Mouse (Mus musculus) Muller cell, postnatal 12 days (primary cell): ENCODE data around the gene Cx3cl1.

Experiments used
- DNase-seq: peaks from one replicate; pipeline ENCODE4 v3.0.0-alpha.2; 2015; ENCODE audit errors: inconsistent ontology term

Gene Cx3cl1

DNA sequence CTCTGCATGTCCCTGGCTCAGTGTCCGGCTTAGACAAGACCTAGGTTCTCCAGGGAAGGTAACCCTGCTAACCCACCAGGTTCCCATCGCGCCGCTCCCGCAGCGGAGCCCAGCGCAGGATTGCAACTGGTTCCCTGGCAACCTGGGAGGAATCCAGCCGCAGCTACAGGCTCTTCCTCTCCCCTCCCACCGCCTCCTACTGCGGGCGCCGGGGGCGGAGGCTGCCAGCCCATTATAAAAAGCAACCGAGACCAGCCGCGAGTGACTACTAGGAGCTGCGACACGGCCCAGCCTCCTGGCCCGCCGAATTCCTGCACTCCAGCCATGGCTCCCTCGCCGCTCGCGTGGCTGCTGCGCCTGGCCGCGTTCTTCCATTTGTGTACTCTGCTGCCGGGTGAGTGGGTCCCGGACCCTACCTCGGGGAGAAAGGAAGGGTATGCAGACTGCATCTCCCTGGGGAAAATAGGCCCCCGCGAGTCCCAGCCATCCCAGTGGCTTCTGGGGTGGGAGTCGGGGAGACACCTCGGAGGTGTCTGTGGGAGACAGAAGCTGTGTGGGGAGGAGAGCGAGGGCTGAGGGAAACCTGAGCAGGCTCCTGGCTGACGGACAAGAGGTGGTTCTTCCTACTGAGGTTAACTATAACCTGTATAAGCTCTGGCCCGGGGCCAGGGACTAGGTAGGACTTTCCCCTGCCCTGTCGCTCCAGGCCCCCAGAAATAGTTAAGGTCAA, at the start of gene Cx3cl1:
TSS of gene Cx3cl1 (plus strand) at position 69 of the 730 bp plus-strand sequence.
- DNase-seq = peak; percentile 95

DNA sequence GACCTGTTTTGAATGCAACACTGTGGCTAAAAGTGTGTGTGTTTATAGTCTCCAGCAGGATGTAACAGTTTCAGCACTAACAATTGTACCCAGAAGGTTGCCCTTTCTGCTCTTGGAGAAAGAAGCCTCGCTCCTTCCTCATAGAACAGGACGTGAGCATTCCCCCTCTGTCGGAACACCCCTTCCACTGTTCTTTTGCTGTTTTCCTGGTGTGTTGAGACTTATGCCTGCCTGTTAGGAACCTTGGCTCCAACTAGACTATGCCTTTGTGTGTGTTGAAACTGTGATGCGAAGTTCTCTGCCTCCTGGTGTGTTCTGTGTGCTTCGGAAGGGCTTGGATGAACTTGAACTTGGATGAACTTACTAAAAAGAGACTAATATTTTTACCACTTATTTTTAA, 45.8 kb upstream of the Cx3cl1 start:
- no peak for DNase-seq

GRCm38 (mm10) chr8:94729301-94729700, 42.5 kb upstream of the Cx3cl1 start:
- no peak for DNase-seq

- DNase-seq = no peak
Observed at GRCm38 (mm10) chr8:94733821-94734465, 37.9 kb upstream of the Cx3cl1 start.

DNA sequence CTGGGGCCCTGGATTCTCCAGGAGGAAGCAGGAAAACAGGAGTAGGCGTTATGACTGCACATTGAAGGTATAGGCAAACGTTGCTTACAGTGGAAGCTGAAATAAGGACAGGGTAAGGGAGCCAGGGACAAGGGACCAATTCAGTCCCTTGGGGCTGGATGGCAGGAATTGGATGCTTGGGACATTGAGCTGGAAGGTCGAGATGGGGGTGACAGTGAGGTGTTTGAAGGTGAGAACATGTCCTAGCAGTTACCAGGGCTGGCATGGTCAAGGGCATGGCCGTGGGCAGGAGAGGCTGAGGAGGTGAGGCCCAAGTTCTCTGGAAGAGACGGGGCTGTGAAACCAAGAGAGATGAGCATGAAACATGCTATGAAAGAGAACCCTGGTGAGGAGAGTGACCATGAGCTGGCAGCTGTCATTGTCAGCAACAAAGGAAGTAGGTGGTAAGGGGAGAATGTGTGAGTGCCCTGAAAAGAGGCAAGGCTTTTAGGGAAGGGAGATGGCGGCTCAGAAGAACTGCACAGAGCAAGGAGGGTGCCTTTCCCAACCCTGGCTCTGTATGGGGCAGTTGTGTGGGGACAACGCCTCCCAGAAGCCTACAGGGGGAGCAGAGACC, 37.0 kb upstream of the Cx3cl1 start:
- no peak for DNase-seq

- DNase-seq = peak; percentile 61
Observed at GRCm38 (mm10) chr8:94735426-94736094, 36.2 kb upstream of the Cx3cl1 start.

DNA sequence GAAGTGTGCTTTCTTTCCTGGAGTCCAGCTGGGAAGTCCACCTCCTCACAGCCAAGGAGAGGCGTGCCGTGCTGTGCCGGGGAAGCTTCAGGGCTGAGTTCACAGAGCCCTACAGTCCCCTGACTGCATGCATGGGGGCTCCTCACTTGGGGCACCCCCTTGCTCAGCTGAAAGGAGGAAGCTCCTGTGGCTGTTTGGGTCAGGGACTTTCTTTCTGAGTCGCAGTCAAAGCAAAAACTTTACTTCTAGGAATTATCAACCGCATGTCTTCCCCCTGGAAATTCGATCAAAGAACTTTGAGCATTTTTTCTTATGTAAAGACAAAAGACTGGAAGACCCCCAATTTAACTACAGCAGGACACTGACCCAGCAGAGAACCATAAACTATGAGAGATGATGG, 32.0 kb upstream of the Cx3cl1 start:
- DNase-seq = no peak

DNA sequence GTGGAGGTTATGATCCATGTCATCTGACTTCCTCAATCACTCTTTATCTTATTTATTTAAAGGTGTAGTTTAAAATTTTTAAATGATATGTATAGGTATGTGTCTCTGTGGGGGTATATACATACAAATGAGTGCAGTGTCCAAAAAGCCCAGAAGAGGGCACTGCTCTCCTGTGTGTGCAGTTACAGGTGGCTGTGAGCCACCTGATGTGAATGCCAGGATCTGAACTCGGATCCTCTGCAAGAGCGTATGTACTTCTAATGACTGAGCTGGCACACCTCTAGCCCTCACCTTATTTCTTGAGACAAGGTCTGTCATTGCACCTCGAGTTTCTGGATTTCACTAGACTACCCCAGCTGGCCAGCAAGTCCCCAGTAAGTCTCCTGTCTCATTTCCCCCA, 31.2 kb upstream of the Cx3cl1 start:
- DNase-seq = no peak

DNA sequence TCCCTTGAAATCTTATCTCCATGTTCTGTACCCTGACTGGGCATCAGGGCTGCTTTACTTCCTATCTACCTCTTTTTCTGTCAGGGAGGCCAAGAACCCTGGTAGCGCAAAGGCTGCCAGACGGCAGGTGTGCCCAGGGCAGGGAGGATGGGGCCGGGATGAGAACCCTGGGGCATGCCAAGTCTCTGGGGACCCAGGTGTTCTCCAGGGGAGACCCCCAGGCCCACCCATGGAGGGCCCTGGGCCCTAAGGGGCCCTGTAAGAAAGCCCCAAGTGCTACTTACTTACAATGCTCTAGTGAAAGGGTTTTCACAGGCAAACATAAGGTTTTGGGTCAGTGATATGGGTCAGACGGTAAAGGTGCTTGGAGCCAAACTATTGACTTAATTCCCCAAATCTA, 30.1 kb upstream of the Cx3cl1 start:
- DNase-seq = no peak

DNA sequence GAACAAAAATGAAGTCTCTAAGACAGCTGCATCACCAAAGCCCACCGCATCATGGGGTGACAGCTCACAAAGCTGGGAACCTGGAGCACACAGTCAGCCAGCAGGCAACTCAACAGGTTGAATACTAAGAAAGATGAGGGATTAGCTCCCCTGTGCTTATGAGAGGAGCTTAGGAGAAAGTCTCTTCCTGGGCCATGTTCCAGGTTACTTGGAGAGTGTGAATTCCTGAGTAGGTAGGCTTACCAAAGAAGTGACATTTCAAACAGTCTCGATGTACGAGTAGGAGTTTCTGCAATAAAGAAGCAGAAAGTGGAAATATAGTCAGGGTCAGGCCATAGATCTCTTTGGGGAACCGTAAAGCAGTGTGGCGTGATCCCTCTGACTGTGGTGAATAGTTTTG, 27.3 kb upstream of the Cx3cl1 start:
- no peak for DNase-seq

- DNase-seq = no peak
Observed at GRCm38 (mm10) chr8:94744972-94745371, 26.8 kb upstream of the Cx3cl1 start.

DNA sequence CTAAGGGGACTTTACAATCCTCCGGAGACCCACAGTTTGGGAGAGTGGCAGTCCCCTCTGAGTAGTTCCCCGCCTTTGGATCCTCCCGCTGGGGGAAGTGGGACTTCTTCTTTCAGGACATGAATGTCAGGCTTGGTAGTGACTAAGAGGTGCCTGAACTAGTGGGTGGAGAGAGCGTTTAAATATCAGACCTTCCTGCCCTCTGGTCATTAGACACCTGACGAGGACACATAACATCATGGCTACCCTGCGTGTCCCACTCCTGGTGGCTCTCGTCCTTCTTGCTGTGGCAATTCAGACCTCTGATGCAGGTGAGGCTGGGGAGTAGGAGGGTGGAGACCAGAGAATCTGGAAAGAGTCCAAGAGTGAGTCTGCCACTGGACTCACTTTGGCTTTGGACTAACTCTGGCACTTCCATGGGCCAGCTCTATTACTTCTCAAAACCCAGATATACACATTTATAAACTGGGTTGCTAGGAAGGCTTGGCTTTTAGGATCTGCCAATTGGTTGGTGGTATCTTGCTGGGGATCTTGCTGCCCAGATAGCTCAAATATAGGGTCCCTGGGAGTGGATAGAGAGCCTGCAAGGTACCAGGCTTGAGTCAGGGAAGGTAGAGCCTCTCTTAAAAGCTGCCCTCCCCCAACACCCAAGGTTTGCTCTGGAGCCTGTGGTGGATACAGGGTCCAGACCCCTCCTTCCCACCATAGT, 26.2 kb upstream of the Cx3cl1 start, which contains the start of gene Ccl22:
TSS of gene Ccl22 (plus strand) at position 115 of the 709 bp plus-strand sequence.
- DNase-seq = no peak

DNA sequence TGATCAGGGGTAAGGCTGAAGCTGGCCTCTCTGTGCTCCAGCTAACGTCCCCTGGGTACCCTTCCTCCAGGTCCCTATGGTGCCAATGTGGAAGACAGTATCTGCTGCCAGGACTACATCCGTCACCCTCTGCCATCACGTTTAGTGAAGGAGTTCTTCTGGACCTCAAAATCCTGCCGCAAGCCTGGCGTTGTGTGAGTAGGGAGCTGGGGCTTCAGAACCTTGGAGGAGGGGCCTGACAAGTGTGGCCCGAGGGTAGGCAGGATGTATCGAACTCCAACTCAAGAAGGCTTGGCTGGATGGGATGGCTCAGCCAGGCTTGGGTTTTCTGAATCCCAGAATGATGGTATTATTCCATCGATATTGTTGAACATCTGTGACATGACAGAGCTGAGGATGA, 25.0 kb upstream of the Cx3cl1 start:
- DNase-seq = no peak

DNA sequence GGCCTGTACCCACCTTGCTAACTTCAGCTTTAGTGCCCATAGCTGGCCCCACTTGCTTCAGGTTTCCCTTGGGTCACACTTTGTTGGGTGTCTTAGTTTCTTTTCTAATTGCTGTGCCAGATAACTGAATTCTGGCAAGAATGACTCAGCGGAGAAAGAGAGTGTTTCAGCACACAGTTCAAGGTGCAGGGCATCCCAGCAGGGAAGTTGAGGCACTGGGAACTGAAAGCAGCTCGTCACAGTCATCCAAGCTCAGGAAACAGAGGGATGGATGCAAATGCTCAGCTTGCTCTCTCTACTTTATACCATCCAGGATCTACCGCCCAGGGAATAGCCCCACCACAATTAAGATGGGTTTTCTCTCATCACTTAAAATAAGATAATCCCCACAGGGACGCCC, 23.4 kb upstream of the Cx3cl1 start:
- no peak for DNase-seq

- DNase-seq = no peak
Observed at GRCm38 (mm10) chr8:94749942-94750341, 21.9 kb upstream of the Cx3cl1 start.

- no peak for DNase-seq
Observed at GRCm38 (mm10) chr8:94751023-94751849, 20.6 kb upstream of the Cx3cl1 start.

DNA sequence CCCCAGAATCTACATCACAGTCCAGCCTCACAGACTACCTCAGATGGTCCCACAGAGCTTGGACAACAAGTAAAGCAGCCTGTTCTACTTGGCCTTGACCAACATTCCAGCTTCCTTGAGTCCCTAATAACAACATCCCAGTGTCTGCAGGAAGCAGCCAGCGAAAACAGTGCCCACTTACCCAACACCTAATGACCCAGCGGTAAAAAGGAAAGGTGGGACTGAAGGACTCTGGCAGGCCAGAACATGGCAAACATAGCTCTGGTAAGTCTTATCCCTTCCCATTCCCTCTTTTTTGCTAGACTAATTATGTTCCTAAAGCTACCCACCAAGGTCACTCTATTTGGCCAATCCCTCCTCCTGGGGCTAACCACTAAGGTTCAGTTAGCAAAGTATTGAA, 17.8 kb upstream of the Cx3cl1 start:
- no peak for DNase-seq

DNA sequence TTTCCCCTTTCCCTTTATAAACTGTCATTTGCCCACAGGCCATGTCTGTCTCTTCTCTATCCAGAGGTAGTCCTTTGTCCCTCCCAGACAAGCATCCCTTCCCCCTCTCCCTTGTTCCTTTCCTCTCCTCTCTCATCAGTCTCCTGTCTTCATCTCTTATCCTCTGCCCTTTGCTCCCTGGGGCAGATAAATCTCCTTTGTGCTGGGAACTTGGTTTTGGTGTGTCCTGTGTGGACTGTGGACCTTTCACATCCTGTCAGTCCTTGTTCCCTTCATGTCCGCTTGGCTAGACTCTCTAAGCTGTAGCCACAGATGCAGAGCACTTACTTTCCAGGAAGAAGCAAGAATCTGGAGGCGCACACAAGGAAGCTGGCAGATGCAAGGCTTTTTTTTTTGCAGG, 17.3 kb upstream of the Cx3cl1 start:
- peak; percentile 78 for DNase-seq

- DNase-seq = no peak
Observed at GRCm38 (mm10) chr8:94767035-94767434, 4.8 kb upstream of the Cx3cl1 start.

DNA sequence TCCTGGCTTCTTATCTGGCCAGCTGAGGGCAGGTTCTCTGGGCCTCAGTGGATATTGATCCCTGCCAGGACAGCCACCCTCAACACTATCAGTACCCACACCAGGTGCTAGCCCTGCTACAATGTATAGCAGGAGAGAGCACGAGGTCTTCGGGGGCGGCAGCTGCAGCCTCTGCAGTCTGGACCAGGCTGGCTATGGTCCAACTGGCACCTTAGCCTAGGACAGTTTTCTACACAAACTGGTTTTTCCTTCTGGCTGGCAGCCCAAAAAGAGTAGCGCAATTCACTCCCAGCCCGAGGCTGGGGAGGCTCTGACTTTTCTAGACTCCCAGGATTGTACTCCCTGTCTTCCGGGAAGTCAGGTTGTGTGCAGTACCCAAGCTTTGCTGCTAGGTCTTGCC, 864 bp upstream of the Cx3cl1 start:
- no peak for DNase-seq

GRCm38 (mm10) chr8:94773048-94773447, 1.2 kb downstream of the Cx3cl1 start:
- DNase-seq = no peak
